Mouse (Mus musculus): ENCODE measurements around the gene Pcp2. TPM values are rescaled to one million over a fixed set of nuclear protein-coding genes. Genes with fewer than 3 reads are reported as not detected.
"Not testable (repeated sequence)": the region's sequence is repeated elsewhere in the genome, so short reads cannot be mapped to it uniquely, and the experiment has no call there.

Pcp2 gene
- polyA plus RNA-seq, 1 experiment from 2014 or later = 0.37 TPM

DNA sequence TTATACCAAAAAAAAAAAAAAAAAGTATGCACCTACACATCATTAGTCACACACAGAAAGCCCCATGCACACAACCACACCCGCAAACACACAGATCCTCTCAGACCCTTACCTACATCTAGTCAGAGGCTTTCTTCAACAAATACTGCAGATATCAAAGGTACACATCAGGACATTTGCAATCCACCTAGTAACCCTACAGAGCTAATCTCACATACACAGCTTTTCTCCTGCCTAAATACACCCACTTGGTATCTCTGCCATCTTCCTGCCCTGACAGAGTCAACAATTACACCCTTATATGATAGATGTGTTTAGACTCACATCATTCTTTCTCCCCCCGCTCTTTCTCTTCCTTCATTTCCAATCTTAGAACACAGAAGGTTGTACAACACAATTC lies 38.9 kb downstream of the Pcp2 start:
- Histone ChIP-seq H3K36me3 (no peaks in the 10 kb centered on the region), H3K27me3 (replicated peaks) (no peaks in the 10 kb centered on the region), H3K9ac (no peak overlapping the region), H3K27ac (no peak overlapping the region), H3K4me2 (replicated peaks) (no peak overlapping the region), H3K9me3 (no peaks in the 10 kb centered on the region), H3K4me3 (no peak overlapping the region), H3K4me1 (no peaks in the 10 kb centered on the region)
- WGBS = 94% methylated on average over 2 of the region's 2 CpGs
- ATAC-seq (ENCODE audit: low FRiP score, low read depth) = no peak

DNA sequence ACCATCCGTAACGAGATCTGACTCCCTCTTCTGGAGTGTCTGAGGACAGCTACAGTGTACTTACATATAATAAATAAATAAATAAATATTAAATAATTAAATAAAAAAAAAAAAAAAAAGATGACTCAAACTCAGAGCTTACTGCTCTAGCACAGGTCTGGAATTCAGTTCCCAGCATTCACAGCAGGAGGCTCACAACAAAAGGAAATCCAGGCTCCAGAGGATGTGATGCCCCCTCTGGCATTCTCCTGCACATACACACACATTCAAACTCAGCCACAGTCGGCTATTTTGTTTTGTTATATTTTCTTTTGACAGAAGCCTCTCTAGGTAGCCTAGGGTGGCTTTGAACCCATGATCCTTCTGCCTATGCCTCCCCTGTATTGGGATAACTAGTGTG lies 43.4 kb downstream of the Pcp2 start:
- not testable (repeated sequence) for H3K36me3 ChIP-seq; H3K4me1 ChIP-seq; H3K9me3 ChIP-seq; H3K4me2 ChIP-seq (replicated peaks); H3K9ac ChIP-seq; H3K27ac ChIP-seq; H3K27me3 ChIP-seq (replicated peaks); ATAC-seq (ENCODE audit: low FRiP score, low read depth); H3K4me3 ChIP-seq
- WGBS = 83% methylated on average over 3 of the region's 3 CpGs

DNA sequence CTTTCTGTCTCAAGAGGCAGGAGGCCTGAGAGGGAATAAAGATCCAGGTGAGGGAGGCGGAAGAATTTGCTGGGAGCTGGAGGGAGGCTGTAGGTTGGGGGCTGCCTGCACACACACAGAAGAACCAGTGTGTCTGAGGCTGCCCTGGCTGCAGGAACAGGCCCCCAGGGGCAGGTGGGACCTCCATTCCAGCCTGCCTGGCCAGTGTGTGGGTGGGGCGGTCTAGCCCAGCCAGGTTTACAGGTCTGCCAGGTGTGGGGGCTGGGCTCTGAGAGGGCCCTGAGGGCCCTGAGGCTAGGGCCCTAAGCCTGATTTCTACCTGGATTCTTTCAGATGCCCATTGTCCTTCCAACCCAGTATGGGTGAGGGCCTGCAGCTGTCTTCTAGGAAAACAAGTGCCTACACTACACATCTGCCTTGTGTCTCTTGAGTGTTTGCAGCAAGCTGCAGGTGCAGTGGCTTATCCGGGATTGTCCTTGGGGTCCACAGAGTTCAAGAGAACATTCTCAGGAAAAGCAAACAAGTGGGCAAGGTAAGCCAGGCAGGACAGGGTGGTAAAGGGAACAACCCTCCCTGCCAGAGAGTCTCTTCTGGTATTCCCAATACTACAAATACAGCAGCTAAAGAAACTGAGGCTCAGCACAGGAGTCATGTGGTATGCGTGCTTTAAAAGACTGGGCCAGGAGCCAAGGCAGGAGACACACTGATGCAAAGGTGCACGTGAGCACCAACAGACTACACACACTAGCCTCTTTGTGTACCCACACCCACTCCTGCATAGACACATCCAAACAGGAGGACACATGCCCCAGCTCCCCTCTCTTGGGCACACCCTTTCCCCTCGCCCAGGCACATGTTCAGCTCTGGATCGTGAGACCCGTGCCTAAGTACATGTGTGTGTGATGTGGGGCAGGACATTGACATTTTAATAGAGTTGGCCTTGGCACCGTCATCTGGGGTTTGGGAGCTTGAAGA lies 45.7 kb downstream of the Pcp2 start:
- no peak overlapping the region for H3K4me3 ChIP-seq
- WGBS = 88% methylated on average over 9 of the region's 9 CpGs
- no peak overlapping the region for H3K4me2 ChIP-seq (replicated peaks)
- H3K27ac ChIP-seq = no peak overlapping the region
- no peak for ATAC-seq (ENCODE audit: low FRiP score, low read depth)
- no peaks in the 10 kb centered on the region for H3K4me1 ChIP-seq
- no peaks in the 10 kb centered on the region for H3K36me3 ChIP-seq
- no peaks in the 10 kb centered on the region for H3K9me3 ChIP-seq
- H3K27me3 ChIP-seq (replicated peaks) = no peaks in the 10 kb centered on the region
- H3K9ac ChIP-seq = no peak overlapping the region

DNA sequence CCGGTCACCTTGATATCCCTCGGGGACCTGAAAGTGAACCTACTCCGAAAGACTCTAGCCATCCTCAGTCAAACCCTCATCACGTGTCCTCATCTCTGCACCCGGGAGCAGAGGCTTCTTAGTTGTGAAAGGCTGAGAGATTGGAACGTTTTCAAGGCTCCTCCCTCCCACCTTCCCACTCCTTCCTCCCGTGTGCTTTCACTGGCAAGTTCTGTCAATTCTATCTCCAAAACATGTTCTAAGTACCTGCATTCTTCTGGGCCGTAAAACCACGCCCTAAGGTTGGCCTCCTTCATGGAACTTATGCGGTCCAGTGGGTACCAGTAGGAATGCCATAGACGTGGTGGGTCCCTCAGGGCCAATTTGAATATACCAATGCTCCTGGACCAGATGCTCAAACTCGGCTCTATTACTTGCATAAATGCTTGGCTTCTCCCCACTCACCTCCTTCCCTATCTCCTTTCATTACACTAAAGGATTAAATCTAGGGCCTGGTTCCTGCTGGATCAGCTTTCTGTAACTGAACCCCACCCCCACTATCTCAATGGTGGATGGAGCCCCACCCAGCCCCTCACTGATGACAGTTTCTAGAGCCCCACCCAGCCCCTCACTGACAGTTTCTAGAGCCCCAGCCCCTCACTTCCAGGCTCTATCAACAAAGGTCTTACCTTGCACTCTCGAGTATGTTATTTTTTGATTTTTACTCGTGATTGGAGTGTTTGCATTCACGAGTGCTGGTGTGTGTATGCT lies 49.0 kb downstream of the Pcp2 start:
- H3K4me2 ChIP-seq (replicated peaks) = no peak overlapping the region
- no peaks in the 10 kb centered on the region for H3K36me3 ChIP-seq
- ATAC-seq (ENCODE audit: low FRiP score, low read depth) = no peak
- no peaks in the 10 kb centered on the region for H3K4me1 ChIP-seq
- H3K27ac ChIP-seq = no peak overlapping the region
- WGBS = 81% methylated on average over 15 of the region's 15 CpGs
- H3K9me3 ChIP-seq = no peaks in the 10 kb centered on the region
- no peak overlapping the region for H3K9ac ChIP-seq
- no peaks in the 10 kb centered on the region for H3K27me3 ChIP-seq (replicated peaks)
- H3K4me3 ChIP-seq = no peak overlapping the region

DNA sequence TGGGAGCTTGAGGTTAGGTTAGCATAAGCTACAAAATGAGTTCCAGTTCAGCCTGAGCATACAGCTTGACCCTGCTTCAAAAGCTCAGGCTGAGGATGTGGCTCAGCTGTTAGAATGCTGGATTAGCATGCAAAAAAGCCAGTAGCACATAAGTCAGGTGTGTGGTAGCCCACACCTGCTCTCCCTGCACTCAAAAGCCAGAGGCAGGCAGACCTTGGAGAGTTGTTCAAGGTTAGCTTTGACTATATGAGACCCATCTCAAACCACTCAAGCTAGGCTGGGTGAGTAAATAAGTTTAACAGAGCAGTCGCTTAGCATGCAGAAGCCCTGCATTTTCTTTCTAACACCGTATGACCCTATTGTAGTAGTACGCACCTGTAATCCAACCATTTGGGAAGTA lies 50.8 kb downstream of the Pcp2 start:
- Histone ChIP-seq H3K9me3 (no peaks in the 10 kb centered on the region), H3K9ac (no peak overlapping the region), H3K27me3 (replicated peaks) (no peaks in the 10 kb centered on the region), H3K4me3 (no peak overlapping the region), H3K36me3 (no peaks in the 10 kb centered on the region), H3K27ac (no peak overlapping the region), H3K4me1 (no peaks in the 10 kb centered on the region), H3K4me2 (replicated peaks) (no peak overlapping the region)
- 93% methylated on average over 3 of the region's 3 CpGs for whole genome bisulfite sequencing
- ATAC-seq (ENCODE audit: low FRiP score, low read depth) = no peak

Other genes starting within 250 kb of the Pcp2 start
- gene Arhgef18, start 232.5 kb downstream of the Pcp2 start, polyA plus RNA-seq (2016; fragmentation: Nextera tagmentation; extraction: Ambion mirVana) = 12.1 and 13.4 TPM in 2 replicates
- 3.4 and 4.2 TPM in 2 replicates for gene Pex11g, start 157.9 kb downstream of the Pcp2 start, polyA plus RNA-seq (2016; fragmentation: Nextera tagmentation; extraction: Ambion mirVana)
- gene Tex45, start 154.7 kb downstream of the Pcp2 start, polyA plus RNA-seq (2016; fragmentation: Nextera tagmentation; extraction: Ambion mirVana) = 0.22 TPM in 1 of 2 replicates, not detected in the other
- 81.8 and 87.0 TPM in 2 replicates for gene Zfp358, start 132.4 kb downstream of the Pcp2 start, polyA plus RNA-seq (2016; fragmentation: Nextera tagmentation; extraction: Ambion mirVana)
- gene Mcoln1, start 125.1 kb downstream of the Pcp2 start, polyA plus RNA-seq (2016; fragmentation: Nextera tagmentation; extraction: Ambion mirVana) = 74.4 and 78.9 TPM in 2 replicates
- gene Pnpla6, start 110.2 kb downstream of the Pcp2 start, polyA plus RNA-seq (2016; fragmentation: Nextera tagmentation; extraction: Ambion mirVana) = 31.2 and 33.9 TPM in 2 replicates
- gene C330021F23Rik, start 57.6 kb downstream of the Pcp2 start, polyA plus RNA-seq (2016; fragmentation: Nextera tagmentation; extraction: Ambion mirVana) = 1.3 and 1.8 TPM in 2 replicates
- gene Camsap3, start 38.3 kb downstream of the Pcp2 start, polyA plus RNA-seq (2016; fragmentation: Nextera tagmentation; extraction: Ambion mirVana) = 22.0 and 28.0 TPM in 2 replicates
- gene Xab2, start 4.2 kb downstream of the Pcp2 start, polyA plus RNA-seq (2016; fragmentation: Nextera tagmentation; extraction: Ambion mirVana) = 62.3 and 67.2 TPM in 2 replicates
- 129 and 134 TPM in 2 replicates for gene Pet100, start 4.0 kb downstream of the Pcp2 start, polyA plus RNA-seq (2016; fragmentation: Nextera tagmentation; extraction: Ambion mirVana)
- gene Stxbp2, start 5.4 kb upstream of the Pcp2 start, polyA plus RNA-seq (2016; fragmentation: Nextera tagmentation; extraction: Ambion mirVana) = 24.5 and 26.5 TPM in 2 replicates
- 0.45 TPM in 1 of 2 replicates, not detected in the other for gene Retn, start 30.2 kb upstream of the Pcp2 start, polyA plus RNA-seq (2016; fragmentation: Nextera tagmentation; extraction: Ambion mirVana)
- 0.13 TPM in 1 of 2 replicates, not detected in the other for gene Mcemp1, start 40.2 kb upstream of the Pcp2 start, polyA plus RNA-seq (2016; fragmentation: Nextera tagmentation; extraction: Ambion mirVana)
- 7.1 and 8.0 TPM in 2 replicates for gene Fcor, start 46.8 kb upstream of the Pcp2 start, polyA plus RNA-seq (2016; fragmentation: Nextera tagmentation; extraction: Ambion mirVana)
- gene Trappc5, start 50.8 kb upstream of the Pcp2 start, polyA plus RNA-seq (2016; fragmentation: Nextera tagmentation; extraction: Ambion mirVana) = 44.5 and 45.6 TPM in 2 replicates
- 0.30 and 0.41 TPM in 2 replicates for gene Fcer2a, start 68.6 kb upstream of the Pcp2 start, polyA plus RNA-seq (2016; fragmentation: Nextera tagmentation; extraction: Ambion mirVana)
- not detected in 2 replicates for gene Clec4g, start 95.1 kb upstream of the Pcp2 start, polyA plus RNA-seq (2016; fragmentation: Nextera tagmentation; extraction: Ambion mirVana)
- not detected in 2 replicates for gene Cd209a, start 123.4 kb upstream of the Pcp2 start, polyA plus RNA-seq (2016; fragmentation: Nextera tagmentation; extraction: Ambion mirVana)
- not detected in 2 replicates for gene Cd209e, start 228.8 kb upstream of the Pcp2 start, polyA plus RNA-seq (2016; fragmentation: Nextera tagmentation; extraction: Ambion mirVana)